Mouse (Mus musculus) myocyte (in vitro differentiated cells): ENCODE measurements around the gene Prpf6. TPM values are rescaled to one million over a fixed set of nuclear protein-coding genes. Genes with fewer than 3 reads are reported as not detected.

Source experiments
- H3K27me3 ChIP-seq: one replicate; pipeline ENCODE4 v1.6.1; 2011; ENCODE audit not compliant: control insufficient read depth, insufficient read depth, insufficient read length
- H3K36me3 ChIP-seq: one replicate; pipeline ENCODE4 v1.6.1; 2011; ENCODE audit not compliant: control insufficient read depth, insufficient read depth
- H3K4me2 ChIP-seq: one replicate; pipeline ENCODE4 v1.6.1; 2011; ENCODE audit warnings: low read depth, control low read depth
- H3K4me3 ChIP-seq: one replicate; pipeline ENCODE4 v1.5.1; 2011; ENCODE audit warnings: mild to moderate bottlenecking, control low read depth, moderate library complexity
- H3K79me2 ChIP-seq: one replicate; pipeline ENCODE4 v1.6.1; 2011; ENCODE audit not compliant: control insufficient read depth, insufficient read depth
- H3ac ChIP-seq: one replicate; pipeline ENCODE4 v1.6.1; 2011; ENCODE audit not compliant: control insufficient read depth, insufficient read length
- CEBPB ChIP-seq: IDR thresholded peaks from 2 replicates; pipeline ENCODE4 v1.6.1; 2011; ENCODE audit warnings: mild to moderate bottlenecking, moderate library complexity; ENCODE audit not compliant: poor library complexity, insufficient read depth, severe bottlenecking
- E2F4 ChIP-seq: IDR thresholded peaks from one replicate; pipeline ENCODE4 v1.6.1; 2011; ENCODE audit warnings: mild to moderate bottlenecking, control low read depth, moderate library complexity; ENCODE audit not compliant: insufficient read depth
- MAX ChIP-seq: IDR thresholded peaks from one replicate; pipeline ENCODE4 v1.6.1; 2011; ENCODE audit warnings: low read depth, mild to moderate bottlenecking, control low read depth
- MYOD1 ChIP-seq, 3 experiments: IDR thresholded peaks; one replicate each; pipeline ENCODE4 v1.6.1; 2011; ENCODE audit warnings: control low read depth in 2 of 3, low read depth in 2 of 3, mild to moderate bottlenecking in 2 of 3, moderate library complexity in 1 of 3; ENCODE audit not compliant: insufficient read length in 2 of 3, control insufficient read depth in 1 of 3
- MYOG ChIP-seq, 3 experiments: IDR thresholded peaks; one replicate each; pipeline ENCODE4 v1.6.1; 2011; ENCODE audit warnings: control low read depth in 2 of 3, low read depth in 2 of 3, mild to moderate bottlenecking in 2 of 3; ENCODE audit not compliant: insufficient read length in 2 of 3, control insufficient read depth in 1 of 3, insufficient read depth in 1 of 3
- POLR2A ChIP-seq: IDR thresholded peaks from one replicate; pipeline ENCODE4 v1.6.1; 2011; ENCODE audit warnings: low read depth, mild to moderate bottlenecking, control low read depth, moderate library complexity; ENCODE audit not compliant: insufficient read length
- POLR2AphosphoS2 ChIP-seq: IDR thresholded peaks from one replicate; pipeline ENCODE4 v1.6.1; 2011; ENCODE audit warnings: low read depth, control low read depth; ENCODE audit not compliant: insufficient read length
- REST ChIP-seq: IDR thresholded peaks from one replicate; pipeline ENCODE4 v1.6.1; 2011; ENCODE audit warnings: mild to moderate bottlenecking, control low read depth, moderate library complexity; ENCODE audit not compliant: insufficient read depth, insufficient read length
- SRF ChIP-seq: IDR thresholded peaks from one replicate; pipeline ENCODE4 v1.6.1; 2011; ENCODE audit warnings: low read depth; ENCODE audit not compliant: control insufficient read depth, insufficient read length
- TCF12 ChIP-seq: IDR thresholded peaks from one replicate; pipeline ENCODE4 v1.6.1; 2011; ENCODE audit warnings: mild to moderate bottlenecking, control low read depth; ENCODE audit not compliant: poor library complexity, insufficient read depth, severe bottlenecking
- TCF3 ChIP-seq: IDR thresholded peaks from one replicate; pipeline ENCODE4 v1.6.1; 2011; ENCODE audit warnings: low read depth, control low read depth; ENCODE audit not compliant: insufficient read length
- USF1 ChIP-seq: IDR thresholded peaks from one replicate; pipeline ENCODE4 v1.6.1; 2011; ENCODE audit warnings: low read depth, mild to moderate bottlenecking, control low read depth, moderate library complexity
- polyA plus RNA-seq: library from polyadenylated mRNA; unstranded; fragments of >200 nt; fragmentation: generic; extraction: Trizol; gene quantifications from one replicate; pipeline ENCODE4 v1.2.1, GENCODE M21; 2012; ENCODE audit warnings: missing spikeins

The Prpf6 gene
- polyA plus RNA-seq, 1 experiment: 46.0 TPM

DNA sequence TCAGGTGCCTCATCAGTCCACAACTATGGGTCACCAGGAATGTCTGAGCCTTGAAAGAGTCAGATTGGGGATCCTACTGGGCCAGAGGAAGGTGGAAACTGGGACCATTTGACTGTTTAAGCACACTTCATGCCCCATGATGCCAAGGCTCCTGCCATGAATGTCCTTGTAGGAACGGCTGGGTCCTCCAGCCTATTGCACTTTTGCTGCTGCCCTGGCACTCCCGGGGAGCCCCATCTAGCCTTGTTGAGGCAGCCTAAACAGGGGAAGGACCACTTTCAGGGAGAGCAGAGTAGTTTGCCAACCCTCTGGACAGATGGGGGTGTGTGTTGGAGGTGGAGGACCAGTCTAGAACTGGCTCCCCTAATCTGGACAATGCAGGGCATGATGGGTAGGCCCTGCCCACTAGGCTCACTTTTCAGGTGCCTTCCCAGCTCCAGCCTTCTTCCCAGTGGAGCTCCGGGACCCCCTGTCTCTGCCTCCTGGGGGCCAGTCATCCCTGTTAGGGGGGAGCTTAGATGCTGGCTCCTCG is 7.2 kb upstream of the Prpf6 start, which contains the start of gene Uckl1:
Gene Uckl1 (minus strand): TSS at position 482 of the 532 bp plus-strand sequence.
- H3K27me3 ChIP-seq: no peaks in the 10 kb centered on the region
- peaks cover 11% of the 10 kb centered on the region for H3K79me2 ChIP-seq
- H3ac ChIP-seq: no peak within 1 kb of the TSS
- H3K4me3 ChIP-seq: no peak within 1 kb of the TSS
- no peak within 1 kb of the TSS for H3K4me2 ChIP-seq
- H3K36me3 ChIP-seq: peaks cover 12% of the 10 kb centered on the region
- TF ChIP-seq POLR2A: no peak
- TF ChIP-seq REST: no peak
- TF ChIP-seq POLR2AphosphoS2: no peak
- no peak for TF ChIP-seq TCF12
- TF ChIP-seq MYOG (IDR thresholded peaks at IDR 0.05; ENCODE audit: control insufficient read depth in 1 of 3, insufficient read depth in 1 of 3, insufficient read length in 2 of 3, low read depth in 2 of 3): no peak
- no peak for TF ChIP-seq SRF
- TF ChIP-seq E2F4: no peak
- no peak for TF ChIP-seq MYOD1 (IDR thresholded peaks at IDR 0.05; ENCODE audit: control insufficient read depth in 1 of 3, insufficient read length in 2 of 3, low read depth in 2 of 3)
- no peak for TF ChIP-seq TCF3
- no peak for TF ChIP-seq MAX
- TF ChIP-seq CEBPB: no peak
- TF ChIP-seq USF1: no peak

DNA sequence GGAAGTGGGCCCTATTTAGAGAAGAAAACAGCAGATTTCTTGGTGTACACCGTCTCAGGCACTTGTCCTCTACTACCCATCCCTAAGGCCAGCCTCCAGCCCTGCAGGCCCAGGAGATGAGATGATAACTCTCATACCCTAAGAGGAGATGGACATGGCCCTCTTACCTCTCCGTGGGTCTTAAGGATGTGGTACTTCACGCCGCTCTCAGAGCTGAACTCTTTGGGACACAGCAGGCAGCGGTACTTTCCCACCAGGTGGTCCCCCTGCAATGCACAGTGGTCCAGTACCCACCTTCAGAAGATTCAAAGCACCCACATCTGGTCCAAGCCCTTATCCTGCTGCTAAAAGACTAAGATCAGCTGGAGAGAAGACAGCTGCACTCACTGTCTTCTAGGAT is 6.2 kb upstream of the Prpf6 start:
- no peak for TF ChIP-seq MYOD1 (IDR thresholded peaks at IDR 0.05; ENCODE audit: control insufficient read depth in 1 of 3, insufficient read length in 2 of 3, low read depth in 2 of 3)
- no peak for TF ChIP-seq REST
- TF ChIP-seq E2F4: no peak
- TF ChIP-seq TCF12: no peak
- TF ChIP-seq POLR2A: no peak
- no peak for TF ChIP-seq MAX
- no peak for TF ChIP-seq POLR2AphosphoS2
- no peak for TF ChIP-seq USF1
- TF ChIP-seq CEBPB: no peak
- TF ChIP-seq SRF: no peak
- no peak for TF ChIP-seq TCF3
- no peak for TF ChIP-seq MYOG (IDR thresholded peaks at IDR 0.05; ENCODE audit: control insufficient read depth in 1 of 3, insufficient read depth in 1 of 3, insufficient read length in 2 of 3, low read depth in 2 of 3)
- peaks cover 12% of the 10 kb centered on the region for H3K36me3 ChIP-seq
- H3ac ChIP-seq: no peak overlapping the region
- no peaks in the 10 kb centered on the region for H3K27me3 ChIP-seq
- no peak overlapping the region for H3K4me3 ChIP-seq
- no peak overlapping the region for H3K4me2 ChIP-seq
- peaks cover 3% of the 10 kb centered on the region for H3K79me2 ChIP-seq

DNA sequence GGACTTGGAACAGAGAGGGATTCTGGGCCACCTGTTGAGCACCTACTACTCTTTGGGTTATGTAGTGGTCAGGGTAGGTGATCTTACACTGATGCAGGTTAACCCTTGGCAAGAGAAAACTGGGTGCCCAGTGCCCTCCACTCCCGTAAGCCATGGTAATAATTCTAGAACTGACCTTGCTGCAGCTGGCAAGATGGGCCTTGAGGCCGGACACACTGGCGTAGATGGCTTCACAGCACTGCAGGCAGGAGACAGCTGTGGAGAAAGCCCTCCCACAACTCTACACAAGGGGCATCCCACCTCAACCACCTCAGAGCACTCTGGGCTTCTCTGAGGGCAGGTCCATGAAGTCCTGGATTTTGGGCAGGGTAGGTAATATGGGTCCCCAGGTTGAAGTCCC is 5.5 kb upstream of the Prpf6 start:
- Histone ChIP-seq H3ac (no peak overlapping the region), H3K36me3 (peaks cover 12% of the 10 kb centered on the region), H3K4me3 (no peak overlapping the region), H3K79me2 (no peaks in the 10 kb centered on the region), H3K4me2 (no peak overlapping the region), H3K27me3 (no peaks in the 10 kb centered on the region)
- no peak for TF ChIP-seq POLR2AphosphoS2

DNA sequence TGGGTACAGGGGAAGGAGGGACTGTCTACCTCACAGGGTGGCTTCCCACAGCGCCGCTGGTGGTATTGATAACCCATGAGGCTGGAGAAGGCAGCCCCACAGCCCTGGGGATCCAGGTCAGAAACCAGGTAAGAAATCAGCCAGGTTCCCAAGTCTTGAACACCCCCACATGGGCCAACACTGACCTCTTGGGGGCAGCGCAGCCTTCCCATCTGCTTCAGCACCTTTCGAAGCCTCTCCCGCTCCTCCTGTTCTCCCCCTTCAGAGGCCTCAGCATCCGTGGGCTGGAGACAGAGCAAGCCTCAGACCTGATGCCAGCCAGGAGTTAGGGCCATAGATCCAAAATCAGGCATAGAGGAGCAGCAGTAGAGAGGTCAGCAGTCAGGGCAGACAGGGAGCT is 3.9 kb upstream of the Prpf6 start:
- H3K36me3 ChIP-seq: peaks cover 12% of the 10 kb centered on the region
- H3K4me2 ChIP-seq: no peak overlapping the region
- no peaks in the 10 kb centered on the region for H3K79me2 ChIP-seq
- H3K4me3 ChIP-seq: no peak overlapping the region
- H3K27me3 ChIP-seq: no peaks in the 10 kb centered on the region
- no peak overlapping the region for H3ac ChIP-seq
- no peak for TF ChIP-seq SRF
- TF ChIP-seq REST: no peak

DNA sequence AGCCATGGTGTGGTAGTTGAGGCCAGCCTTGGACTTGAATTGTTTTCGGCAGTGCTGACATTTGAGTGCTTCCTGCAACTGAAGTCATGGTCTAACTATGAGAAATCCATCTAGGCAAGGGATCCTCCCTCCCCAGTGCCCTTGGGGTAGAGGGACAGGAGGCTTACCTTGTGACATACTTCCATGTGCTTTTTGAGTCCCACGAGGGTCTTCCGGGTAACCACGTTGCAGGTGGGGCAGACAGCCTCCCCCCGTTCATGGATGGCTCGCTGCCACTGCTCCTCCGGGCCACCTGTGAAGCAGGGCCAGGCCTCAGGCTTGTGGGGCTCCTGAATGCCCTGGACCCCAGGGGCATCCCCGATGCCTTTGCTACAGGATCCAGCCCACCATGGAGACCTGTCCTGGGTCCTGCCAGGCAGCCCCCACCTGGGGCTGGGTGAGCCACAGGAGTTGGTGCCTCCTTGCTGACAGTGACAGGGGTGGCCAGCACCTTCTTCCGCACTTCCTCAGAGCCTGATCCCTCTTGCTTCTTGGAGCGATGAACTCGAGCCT is 3.4 kb upstream of the Prpf6 start:
- no peak overlapping the region for H3K4me3 ChIP-seq
- H3K36me3 ChIP-seq: peaks cover 12% of the 10 kb centered on the region
- H3K27me3 ChIP-seq: no peaks in the 10 kb centered on the region
- H3K79me2 ChIP-seq: no peaks in the 10 kb centered on the region
- no peak overlapping the region for H3ac ChIP-seq
- TF ChIP-seq USF1 (no peak), E2F4 (no peak), TCF12 (no peak), SRF (no peak), REST (no peak), POLR2A (no peak), MAX (no peak), POLR2AphosphoS2 (no peak), MYOG (IDR thresholded peaks at IDR 0.05; ENCODE audit: control insufficient read depth in 1 of 3, insufficient read depth in 1 of 3, insufficient read length in 2 of 3, low read depth in 2 of 3) (no peak), TCF3 (no peak)
- H3K4me2 ChIP-seq: no peak overlapping the region
